In genomic region chr11:104171281-104171781, GRCm38 (mm10) we compare ENCODE assay signal across 8 mouse cellular contexts. TPM values are rescaled to one million over a fixed set of nuclear protein-coding genes. Genes with fewer than 3 reads are reported as not detected.
DNase-seq lines count a peak whose midpoint lies in the region; TF ChIP-seq lines count a peak whose summit lies in the region.

No protein-coding gene starts in this region.

- no peak overlapping the region for H3K4me3 ChIP-seq in lung, adult 2 months (replicated peaks; ENCODE audit: extremely low read depth, low read depth, low read length)

- WGBS in lung, adult 2 months: 30% methylated on average over 12 of the region's 12 CpGs

- TF ChIP-seq POLR2A in lung, adult 2 months (IDR thresholded peaks at IDR 0.05; ENCODE audit: borderline replicate concordance, extremely low read depth, low read depth, low read length): no peak

- H3K4me1 ChIP-seq in lung, adult 2 months (ENCODE audit: control insufficient read depth, insufficient read depth, low read length): no peaks in the 10 kb centered on the region

- DNase-seq in 3134 (ENCODE audit: extremely low read depth, insufficient read length, low spot score) (peak; percentile 25), MN1 (ENCODE audit: low spot score) (peak; percentile 60)
- DNase-seq in cerebellum, adult 9-11 months: peak; percentile 85
- DNase-seq in frontal cortex, postnatal 36 days (ENCODE audit: low spot score in 2 of 2): peak; percentile 77 to 85
- peak; percentile 23 to 75 for DNase-seq in kidney, postnatal 36 days
- peak; percentile 57 for DNase-seq in lung, adult 2 months
- peak; percentile 68 for DNase-seq in ovary, postnatal 14 days (ENCODE audit: low spot score)
- DNase-seq in thymus, postnatal 25 days: peak; percentile 57

- TF ChIP-seq CTCF in lung, adult 2 months (IDR thresholded peaks at IDR 0.05; ENCODE audit: insufficient read depth, low read length): peak; percentile 96

RNA-seq across cellular contexts. Expression of gene Sppl2c, which starts 14.8 kb away (rescaled TPM):
- 0.05 TPM in 1 of 2 replicates, not detected in the other for polyA plus RNA-seq in lung, adult 2 months (2012; rRNA removed)

RNA-seq across cellular contexts. Expression of gene Crhr1, which starts 38.7 kb away (rescaled TPM):
- polyA plus RNA-seq in lung, adult 2 months (2012; rRNA removed): not detected in 2 replicates

RNA-seq across cellular contexts. Expression of gene Mapt, which starts 59.9 kb away (rescaled TPM):
- 55.3 and 77.9 TPM in 2 replicates for polyA plus RNA-seq in lung, adult 2 months (2012; rRNA removed)

Comparison
In these comparisons a context has a peak if more than half of its experiments do, and no peak if none do; other contexts are left out.
1. DNase-seq: peak in every context shown above with its lines; median percentile 85 in cerebellum, adult 9-11 months; 81 in frontal cortex, postnatal 36 days; 68 in ovary, postnatal 14 days; 60 in MN1; 57 in lung, adult 2 months; 57 in thymus, postnatal 25 days; 49 in kidney, postnatal 36 days; 25 in 3134.